Mouse (Mus musculus) T-helper 2 cell (primary cell): ENCODE measurements around the gene Dntt.

Experiments used
- in situ Hi-C: fragments of 300-600 bp; cut with MboI, MseI; formaldehyde crosslinking; loops from one replicate; pipeline ENCODE4 v1.15.1; 2025; ENCODE audit warnings: high pct_unique_total_duplicates

Gene Dntt

GRCm38 (mm10) chr19:41029219-41029618 lies at the start of gene Dntt:
Dntt (plus strand) TSS chr19:41029275.
- in situ Hi-C loops, result no loop called here

- in situ Hi-C loops, result loop anchor here (25.0 kb wide), 1 partner anchor 1043 kb away; no protein-coding TSS in a partner anchor
These were observed 48.4 kb upstream of the Dntt start for GRCm38 (mm10) chr19:40980671-40981070.

- in situ Hi-C loops, result loop anchor here (25.0 kb wide), 1 partner anchor 1047 kb away; no protein-coding TSS in a partner anchor
These were observed 44.5 kb upstream of the Dntt start for GRCm38 (mm10) chr19:40984536-40984935.

GRCm38 (mm10) chr19:40988856-40989255 lies 40.2 kb upstream of the Dntt start:
- in situ Hi-C loops, result loop anchor here (25.0 kb wide), 1 partner anchor 1052 kb away; no protein-coding TSS in a partner anchor

- in situ Hi-C loops, result loop anchor here (25.0 kb wide), 1 partner anchor 1053 kb away; no protein-coding TSS in a partner anchor
These were observed 39.0 kb upstream of the Dntt start for GRCm38 (mm10) chr19:40989961-40990600.

GRCm38 (mm10) chr19:40990781-40991343 lies 38.2 kb upstream of the Dntt start:
- in situ Hi-C loops, result loop anchor here (25.0 kb wide), 1 partner anchor 1054 kb away; no protein-coding TSS in a partner anchor

- in situ Hi-C loops, result loop anchor here (25.0 kb wide), 1 partner anchor 1054 kb away; no protein-coding TSS in a partner anchor
These were observed 37.4 kb upstream of the Dntt start for GRCm38 (mm10) chr19:40991626-40992025.

- in situ Hi-C loops, result loop anchor here (25.0 kb wide), 1 partner anchor 1055 kb away; no protein-coding TSS in a partner anchor
These were observed 37.0 kb upstream of the Dntt start for GRCm38 (mm10) chr19:40992096-40992495.

- in situ Hi-C loops, result loop anchor here (25.0 kb wide), 1 partner anchor 1055 kb away; no protein-coding TSS in a partner anchor
These were observed 36.5 kb upstream of the Dntt start for GRCm38 (mm10) chr19:40992517-40993044.

GRCm38 (mm10) chr19:40993356-40993755 lies 35.7 kb upstream of the Dntt start:
- in situ Hi-C loops, result loop anchor here (25.0 kb wide), 1 partner anchor 1056 kb away; no protein-coding TSS in a partner anchor

GRCm38 (mm10) chr19:40994057-40994585 lies 35.0 kb upstream of the Dntt start, which contains the start of gene Blnk:
Blnk (minus strand) TSS chr19:40994535.
- in situ Hi-C loops, result loop anchor here (25.0 kb wide), 1 partner anchor 1057 kb away; no protein-coding TSS in a partner anchor

- in situ Hi-C loops, result loop anchor here (25.0 kb wide), 1 partner anchor 1058 kb away; no protein-coding TSS in a partner anchor
These were observed 34.2 kb upstream of the Dntt start for GRCm38 (mm10) chr19:40994911-40995310.

GRCm38 (mm10) chr19:40995449-40996401 lies 33.4 kb upstream of the Dntt start:
- in situ Hi-C loops, result loop anchor here (25.0 kb wide), 1 partner anchor 1058 kb away; no protein-coding TSS in a partner anchor

GRCm38 (mm10) chr19:40996722-40997121 lies 32.4 kb upstream of the Dntt start:
- in situ Hi-C loops, result loop anchor here (25.0 kb wide), 1 partner anchor 1059 kb away; no protein-coding TSS in a partner anchor

- in situ Hi-C loops, result loop anchor here (25.0 kb wide), 1 partner anchor 1061 kb away; no protein-coding TSS in a partner anchor
These were observed 30.5 kb upstream of the Dntt start for GRCm38 (mm10) chr19:40998469-40999170.

GRCm38 (mm10) chr19:40999569-40999968 lies 29.5 kb upstream of the Dntt start:
- in situ Hi-C loops, result loop anchor here (25.0 kb wide), 1 partner anchor 1062 kb away; no protein-coding TSS in a partner anchor

GRCm38 (mm10) chr19:41003694-41004315 lies 25.3 kb upstream of the Dntt start:
- in situ Hi-C loops, result no loop called here

- in situ Hi-C loops, result no loop called here
These were observed 22.5 kb upstream of the Dntt start for GRCm38 (mm10) chr19:41006621-41007020.

- in situ Hi-C loops, result no loop called here
These were observed 21.7 kb upstream of the Dntt start for GRCm38 (mm10) chr19:41007326-41007725.
